Mouse (Mus musculus) liver, embryonic 14.5 days (tissue): ENCODE data around the gene Medag. TPM values are rescaled to one million over a fixed set of nuclear protein-coding genes. Genes with fewer than 3 reads are reported as not detected.

ENCODE experiments used
- ATAC-seq: fragments of 200-750 bp; cut with Nextera tagmentation; 2 replicates; pipeline ENCODE4 v1.8.0; 2017; ENCODE audit warnings: moderate number of reproducible peaks, mild to moderate bottlenecking, moderate library complexity; ENCODE audit not compliant: insufficient read depth
- DNase-seq, 3 experiments: peaks; one replicate each; pipeline ENCODE4 v3.0.0-alpha.2; 2012 to 2013; ENCODE audit warnings: low read depth in 3 of 3, low spot score in 3 of 3
- H3K27ac ChIP-seq: fragments of 300-500 bp; sonication (generic); 2 replicates; pipeline ENCODE4 v1.5.1; 2014; ENCODE audit warnings: moderate library complexity, mild to moderate bottlenecking, control low read depth, inconsistent platforms
- H3K27me3 ChIP-seq: fragments of 300-500 bp; sonication (generic); 2 replicates; pipeline ENCODE4 v1.6.1; 2014; ENCODE audit warnings: mild to moderate bottlenecking, low read length, moderate library complexity; ENCODE audit not compliant: control insufficient read depth, insufficient read depth
- H3K36me3 ChIP-seq: fragments of 300-500 bp; sonication (generic); replicated peaks from 2 replicates; pipeline ENCODE4 v1.6.1; 2014; ENCODE audit warnings: low read depth; ENCODE audit not compliant: control insufficient read depth, insufficient read depth
- H3K4me1 ChIP-seq, 2 experiments: fragments of 200-500 bp in 1 of 2; fragments of 300-500 bp in 1 of 2; sonication (generic) in 1 of 2; replicated peaks; 2 replicates each; pipeline ENCODE4 v1.6.1; 2012 to 2014; ENCODE audit warnings: antibody characterized with exemption in 1 of 2, inconsistent platforms in 1 of 2, low read length in 1 of 2; ENCODE audit not compliant: control insufficient read depth in 2 of 2, insufficient read depth in 2 of 2
- H3K4me2 ChIP-seq: fragments of 300-500 bp; sonication (generic); 2 replicates; pipeline ENCODE4 v1.6.1; 2014; ENCODE audit warnings: low read depth, mild to moderate bottlenecking, control low read depth, moderate library complexity
- H3K4me3 ChIP-seq, 2 experiments: fragments of 200-500 bp in 1 of 2; fragments of 300-500 bp in 1 of 2; sonication (generic) in 1 of 2; 2 replicates each; pipeline ENCODE4 v1.5.1; 2012 to 2014; ENCODE audit warnings: low read depth in 2 of 2, low read length in 2 of 2, mild to moderate bottlenecking in 2 of 2, control low read depth in 1 of 2, inconsistent platforms in 1 of 2, moderate library complexity in 1 of 2; ENCODE audit not compliant: insufficient read depth in 1 of 2
- H3K9ac ChIP-seq: fragments of 300-500 bp; sonication (generic); replicated peaks from 2 replicates; pipeline ENCODE4 v1.6.1; 2014; ENCODE audit warnings: mild to moderate bottlenecking, control low read depth, moderate library complexity
- H3K9me3 ChIP-seq: fragments of 300-500 bp; sonication (generic); 2 replicates; pipeline ENCODE4 v1.6.1; 2016; ENCODE audit warnings: low read length, mixed read lengths; ENCODE audit not compliant: control insufficient read depth
- CTCF ChIP-seq: IDR thresholded peaks from 2 replicates; pipeline ENCODE4 v1.5.1; 2016; ENCODE audit warnings: antibody characterized with exemption, low read depth, control low read depth
- EP300 ChIP-seq: IDR thresholded peaks from 2 replicates; pipeline ENCODE4 v1.6.1; 2016; ENCODE audit warnings: antibody characterized with exemption, low read depth
- WGBS: fragments of 180-500 bp; shearing (Covaris S2); extraction: QIAGEN DNeasy Blood & Tissue Kit; methylation state at CpG from one replicate; pipeline ENCODE4 v1.1.7; 2014; ENCODE audit not compliant: insufficient replicate concordance; 5-methylcytosine and 5-hydroxymethylcytosine counted together
- polyA plus RNA-seq, 2 experiments: library from polyadenylated mRNA; depleted of rRNA in 1 of 2; stranded (reverse) in 1 of 2; unstranded in 1 of 2; fragments of >200 nt; fragmentation: Nextera tagmentation in 1 of 2; extraction: Ambion mirVana in 1 of 2; gene quantifications; 2 replicates each; pipeline versions ENCODE4 v1.2.1 to v1.2.3; 2012 to 2014

Medag gene
- polyA plus RNA-seq, 2 experiments, result 0.18 to 0.27 TPM

DNA sequence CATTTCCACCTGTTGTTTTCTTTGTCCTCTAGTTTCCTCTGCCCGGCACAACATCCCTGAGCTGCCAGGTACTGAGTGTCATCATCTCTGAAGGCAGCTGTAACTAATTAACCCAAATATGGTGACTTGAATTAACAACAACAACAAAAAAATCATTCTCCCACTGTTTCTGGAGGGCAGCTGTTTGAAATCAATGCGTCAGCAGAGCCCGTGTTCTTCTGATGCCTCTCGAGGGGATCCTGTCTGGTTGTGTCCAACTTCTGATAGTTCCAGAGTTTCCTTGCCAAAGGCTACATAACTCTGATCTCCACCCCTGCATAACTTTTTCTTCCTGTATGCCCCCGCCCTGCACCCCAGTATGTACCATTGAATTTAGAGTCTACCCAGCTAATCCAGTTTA is 28.9 kb upstream of the Medag start:
- DNase-seq (no peak), ATAC-seq (no peak)
- Histone ChIP-seq H3K9me3 (no peaks in the 10 kb centered on the region), H3K27me3 (no peaks in the 10 kb centered on the region), H3K4me3 (no peak overlapping the region), H3K9ac (no peak overlapping the region), H3K36me3 (no peaks in the 10 kb centered on the region), H3K27ac (no peak overlapping the region), H3K4me2 (no peak overlapping the region), H3K4me1 (peaks cover 0 to 2% of the 10 kb centered on the region in 2 experiments; a peak in 2 of 4 replicates)
- 69% methylated on average over 5 of the region's 5 CpGs for WGBS
- TF ChIP-seq EP300 (no peak), CTCF (no peak)

DNA sequence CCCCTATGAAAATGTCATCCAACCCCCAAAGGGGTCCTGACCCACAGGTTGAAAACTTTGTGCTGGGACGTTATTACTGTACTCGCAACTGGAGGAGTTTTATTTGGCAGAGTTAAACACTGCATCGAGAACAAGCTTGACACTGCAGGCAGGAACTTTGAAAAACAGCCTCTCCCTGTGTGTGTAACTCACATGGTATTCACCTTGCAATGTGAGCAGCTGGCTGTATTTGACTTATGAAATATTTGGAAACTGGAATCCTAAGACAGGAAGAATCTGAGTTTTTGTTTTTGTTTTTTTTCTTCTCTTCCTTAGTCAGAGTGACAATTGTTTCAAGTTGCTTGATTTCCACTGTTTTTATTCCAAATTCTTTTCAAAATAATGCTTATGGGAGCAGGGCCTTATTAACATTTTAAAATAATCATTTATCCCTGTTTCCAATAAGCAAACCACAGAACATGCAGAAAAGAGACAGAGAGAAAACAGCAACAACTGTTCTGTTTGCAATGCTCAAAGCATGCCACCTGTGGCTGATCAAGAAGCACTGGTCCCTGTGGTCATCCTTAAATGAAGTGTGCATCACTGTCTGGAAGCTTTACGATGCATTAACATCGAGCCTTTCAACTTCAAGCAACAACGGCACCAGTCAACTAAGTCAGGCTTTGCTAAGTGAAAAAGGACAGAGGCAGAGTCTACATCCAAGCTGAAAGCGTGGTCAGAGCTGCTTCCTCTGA is 26.2 kb upstream of the Medag start:
- TF ChIP-seq CTCF, result no peak
- TF ChIP-seq EP300, result no peak
- no peak for DNase-seq
- H3K9me3 ChIP-seq, result no peaks in the 10 kb centered on the region
- WGBS, result 63% methylated on average over 7 of the region's 7 CpGs
- H3K9ac ChIP-seq, result no peak overlapping the region
- no peak overlapping the region for H3K4me2 ChIP-seq
- no peak overlapping the region for H3K4me3 ChIP-seq
- H3K4me1 ChIP-seq, result peaks cover 0 to 2% of the 10 kb centered on the region in 2 experiments; a peak in 2 of 4 replicates
- H3K36me3 ChIP-seq, result no peaks in the 10 kb centered on the region
- no peak for ATAC-seq
- no peaks in the 10 kb centered on the region for H3K27me3 ChIP-seq
- no peak overlapping the region for H3K27ac ChIP-seq

DNA sequence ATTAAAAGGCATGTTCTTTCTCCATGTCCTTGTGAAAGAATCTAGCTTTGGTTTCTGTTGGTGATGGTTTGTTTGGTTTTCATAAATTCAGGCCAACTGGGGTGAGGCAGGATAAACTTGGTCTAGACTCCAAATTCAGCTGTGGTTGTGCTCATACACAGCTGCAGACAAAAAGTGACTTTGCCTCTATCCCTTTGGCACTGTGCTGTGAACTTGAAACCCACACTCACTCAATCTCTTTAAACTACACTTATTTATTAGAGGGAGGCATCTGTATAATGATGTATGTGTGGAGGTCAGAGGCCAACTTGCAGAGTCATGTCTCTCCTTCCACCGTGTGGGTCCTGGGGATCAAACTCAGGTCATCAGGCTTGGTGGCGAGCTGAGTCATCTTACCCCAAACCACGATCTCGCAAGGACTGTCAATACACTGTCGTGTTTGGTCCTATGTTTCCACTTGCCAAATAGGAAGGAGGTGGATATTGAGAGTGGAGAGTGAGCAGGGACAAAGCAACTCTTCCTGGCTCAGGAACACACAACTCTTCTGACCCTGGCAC is 25.2 kb upstream of the Medag start:
- H3K36me3 ChIP-seq, result no peaks in the 10 kb centered on the region
- no peak for DNase-seq

DNA sequence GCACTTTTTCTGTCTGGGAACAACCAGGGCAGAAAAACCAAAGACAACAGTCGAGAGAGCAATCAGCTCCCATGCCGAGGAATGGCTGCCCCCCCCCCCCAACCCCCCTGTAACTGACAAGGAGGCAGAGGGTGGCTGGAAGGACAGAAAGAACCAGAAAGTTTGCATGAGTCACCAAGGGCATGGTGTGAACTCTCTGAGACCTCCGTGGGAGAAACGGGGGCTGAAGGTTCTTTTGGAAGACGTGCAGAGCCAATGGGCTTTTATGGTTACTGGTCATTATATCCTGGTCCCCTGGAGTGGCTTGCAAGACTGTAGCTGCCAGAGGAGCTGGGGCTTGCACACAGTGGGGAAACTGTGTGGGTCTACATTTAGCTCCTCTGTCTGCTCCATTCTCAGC is 22.6 kb upstream of the Medag start:
- TF ChIP-seq EP300, result no peak
- TF ChIP-seq CTCF, result no peak
- no peak overlapping the region for H3K9ac ChIP-seq
- no peaks in the 10 kb centered on the region for H3K36me3 ChIP-seq
- H3K4me3 ChIP-seq, result no peak overlapping the region
- no peaks in the 10 kb centered on the region for H3K27me3 ChIP-seq
- no peak overlapping the region for H3K27ac ChIP-seq
- DNase-seq (no peak), ATAC-seq (no peak)
- WGBS, result 65% methylated on average over 5 of the region's 5 CpGs
- no peaks in the 10 kb centered on the region for H3K9me3 ChIP-seq
- H3K4me1 ChIP-seq, result 0 out of 4 replicates have a peak, but pooled peaks cover 0 to 5% of the 10 kb centered on the region in 2 experiments
- no peak overlapping the region for H3K4me2 ChIP-seq

More for the DNA sequence above, 25.2 kb upstream of the Medag start:
- Histone ChIP-seq H3K4me2 (no peak overlapping the region), H3K4me3 (no peak overlapping the region), H3K9ac (no peak overlapping the region), H3K4me1 (peaks cover 0 to 4% of the 10 kb centered on the region in 2 experiments; a peak in 1 of 4 replicates), H3K9me3 (no peaks in the 10 kb centered on the region), H3K27ac (no peak overlapping the region), H3K27me3 (no peaks in the 10 kb centered on the region)
- TF ChIP-seq EP300 (no peak), CTCF (no peak)
- WGBS, result 20% methylated on average over 5 of the region's 5 CpGs
- ATAC-seq, result no peak

DNA sequence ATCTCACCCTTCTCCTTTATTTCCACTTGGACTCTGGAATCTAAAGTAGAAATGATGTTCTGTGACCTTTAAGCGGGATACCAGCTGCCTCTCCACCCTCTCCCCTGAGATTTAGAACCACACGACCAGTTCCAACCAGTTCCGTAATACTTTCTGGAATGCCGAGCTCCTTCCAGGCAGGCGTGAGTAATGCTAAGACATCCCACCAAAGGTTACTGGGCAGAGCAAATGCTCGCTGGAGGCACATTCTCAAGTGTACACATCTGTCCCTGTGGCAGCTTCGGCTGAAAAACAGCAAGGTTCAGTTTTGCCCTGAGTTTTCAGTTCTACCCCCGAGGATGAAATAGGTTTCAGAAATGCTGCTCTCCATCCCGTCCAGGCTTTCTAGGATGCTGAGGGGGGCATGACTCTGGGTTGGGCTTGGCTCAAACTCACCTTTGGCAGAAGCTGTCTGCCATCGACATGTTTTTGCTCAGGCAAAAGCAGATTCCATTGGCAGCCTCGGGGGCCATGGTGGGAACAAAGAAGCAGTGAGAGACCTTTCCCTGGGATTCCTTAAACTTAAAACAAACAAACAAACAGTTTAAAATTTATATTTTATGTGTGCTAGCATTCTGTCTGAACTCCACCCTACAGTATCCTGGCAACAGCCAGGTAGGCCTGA is 21.9 kb upstream of the Medag start:
- 63% methylated on average over 11 of the region's 11 CpGs for WGBS
- Histone ChIP-seq H3K27ac (no peak overlapping the region), H3K36me3 (no peaks in the 10 kb centered on the region), H3K9ac (no peak overlapping the region), H3K9me3 (no peaks in the 10 kb centered on the region), H3K4me1 (0 out of 4 replicates have a peak, but pooled peaks cover 0 to 5% of the 10 kb centered on the region in 2 experiments), H3K27me3 (no peaks in the 10 kb centered on the region), H3K4me3 (no peak overlapping the region), H3K4me2 (no peak overlapping the region)
- TF ChIP-seq CTCF (no peak), EP300 (no peak)
- no peak for ATAC-seq
- no peak for DNase-seq
